Mouse (Mus musculus) heart, postnatal 36 days (tissue): ENCODE data around the gene Ubr3. TPM values are rescaled to one million over a fixed set of nuclear protein-coding genes. Genes with fewer than 3 reads are reported as not detected.

ENCODE experiments used
- DNase-seq, 2 experiments: peaks; one replicate each; pipeline ENCODE4 v3.0.0; 2021 to 2022
- intact Hi-C: fragments of 180-260 bp; cut with DNase I; formaldehyde crosslinking; loops from one replicate; pipeline ENCODE4 v1.15.1; 2025
- total RNA-seq, 2 experiments: library from RNA; stranded (reverse); gene quantifications; 2 replicates each; pipeline ENCODE4 v1.2.3; 2021

The Ubr3 gene
- 100 to 1,000 TPM; 125 to 133 TPM for total RNA-seq

- intact Hi-C loops, result no loop called here
- peak; percentile 98 to 99 for DNase-seq
Observed at GRCm38 (mm10) chr2:69897039-69897617, at the start of gene Ubr3. Gene Ubr3, plus strand, starts transcription at chr2:69897246.

- intact Hi-C loops, result no loop called here
- no peak for DNase-seq
Observed at GRCm38 (mm10) chr2:69849215-69849614, 47.8 kb upstream of the Ubr3 start.

GRCm38 (mm10) chr2:69851427-69852058 lies 45.5 kb upstream of the Ubr3 start:
- intact Hi-C loops, result no loop called here
- no peak for DNase-seq

- intact Hi-C loops, result no loop called here
- peak in 1 of 2 experiments; percentile 19 for DNase-seq
Observed at GRCm38 (mm10) chr2:69856392-69856791, 40.7 kb upstream of the Ubr3 start.

- intact Hi-C loops, result no loop called here
- no peak for DNase-seq
Observed at GRCm38 (mm10) chr2:69857882-69858281, 39.2 kb upstream of the Ubr3 start.

- intact Hi-C loops, result loop anchor here (2.0 to 10.0 kb wide), 5 partner anchors 24 to 216 kb away; partner anchors contain the start of genes Bbs5, Mettl5 and Ppig
- peak; percentile 33 to 49 for DNase-seq
Observed at GRCm38 (mm10) chr2:69860972-69861452, 36.0 kb upstream of the Ubr3 start.

- intact Hi-C loops, result loop anchor here (2.0 to 10.0 kb wide), 5 partner anchors 23 to 217 kb away; partner anchors contain the start of genes Bbs5, Mettl5 and Ppig
Observed at GRCm38 (mm10) chr2:69861485-69862091, 35.5 kb upstream of the Ubr3 start, which contains the start of gene Ssb. Gene Ssb, plus strand, starts transcription at chr2:69861562.

GRCm38 (mm10) chr2:69862117-69862657 lies 34.9 kb upstream of the Ubr3 start:
- no peak for DNase-seq
- intact Hi-C loops, result loop anchor here (10.0 kb wide), 1 partner anchor 217 kb away; the partner anchor contains the start of gene Bbs5

More at GRCm38 (mm10) chr2:69861485-69862091, 35.5 kb upstream of the Ubr3 start, which contains the start of gene Ssb:
- DNase-seq, result peak; percentile 93 to 94

GRCm38 (mm10) chr2:69883990-69884391 lies 13.1 kb upstream of the Ubr3 start:
- intact Hi-C loops, result loop anchor here (2.0 to 5.0 kb wide), 2 partner anchors 23 to 82 kb away; partner anchors contain the start of gene Ssb
- DNase-seq, result no peak

- intact Hi-C loops, result loop anchor here (2.0 to 5.0 kb wide), 2 partner anchors 24 to 82 kb away; partner anchors contain the start of gene Ssb
- no peak for DNase-seq
Observed at GRCm38 (mm10) chr2:69884581-69884980, 12.5 kb upstream of the Ubr3 start.

GRCm38 (mm10) chr2:69885050-69885449 lies 12.0 kb upstream of the Ubr3 start:
- intact Hi-C loops, result loop anchor here (2.0 kb wide), 1 partner anchor 24 kb away; the partner anchor contains the start of gene Ssb
- DNase-seq, result no peak

- intact Hi-C loops, result loop anchor here (2.0 kb wide), 1 partner anchor 25 kb away; the partner anchor contains the start of gene Ssb
- peak; percentile 88 to 91 for DNase-seq
Observed at GRCm38 (mm10) chr2:69885451-69886305, 11.4 kb upstream of the Ubr3 start, which contains the start of gene Mettl5. Gene Mettl5, minus strand, starts transcription at chr2:69885615.

GRCm38 (mm10) chr2:69888957-69889356 lies 8.1 kb upstream of the Ubr3 start:
- no peak for DNase-seq
- intact Hi-C loops, result no loop called here

- intact Hi-C loops, result no loop called here
- no peak for DNase-seq
Observed at GRCm38 (mm10) chr2:69890843-69891242, 6.2 kb upstream of the Ubr3 start.

GRCm38 (mm10) chr2:69893145-69893544 lies 3.9 kb upstream of the Ubr3 start:
- DNase-seq, result no peak
- intact Hi-C loops, result no loop called here

- no peak for DNase-seq
- intact Hi-C loops, result no loop called here
Observed at GRCm38 (mm10) chr2:69893891-69894290, 3.2 kb upstream of the Ubr3 start.

GRCm38 (mm10) chr2:69895502-69896223 lies 1.4 kb upstream of the Ubr3 start:
- DNase-seq, result no peak
- intact Hi-C loops, result no loop called here

GRCm38 (mm10) chr2:69896224-69896581 lies 843 bp upstream of the Ubr3 start:
- intact Hi-C loops, result no loop called here
- DNase-seq, result no peak
